18 mouse cellular contexts compared by ENCODE assay signal in genomic region chr5:112709831-112710230, GRCm38 (mm10).
"Had no signal": no experiment of that assay in that cellular context is flagged by ENCODE, and none has a peak within 500 bp of the region (broad histone marks: within the 10 kb centered on the region; RNA-seq: fewer than 3 reads in every experiment).

No protein-coding gene starts in this region.

- DNase-seq: lung, adult 18-20 months; lung, embryonic 14.5 days; lung, postnatal 10 days; lung, postnatal 4 days; right cerebral cortex, adult 18-20 months; right cerebral cortex, postnatal 25 days; right cerebral cortex, postnatal 4 days; spleen, adult 18-20 months; thymus, adult 18-20 months; thymus, postnatal 14 days; thymus, postnatal 4 days had no signal

- H3K4me3 ChIP-seq: midbrain, embryonic 10.5 days; midbrain, embryonic 13.5 days; myocyte; neural tube, embryonic 13.5 days; neural tube, embryonic 15.5 days had no signal

- ATAC-seq: midbrain, embryonic 13.5 days; midbrain, embryonic 16.5 days had no signal

- H3K4me1 ChIP-seq: midbrain, embryonic 13.5 days; neural tube, embryonic 13.5 days; neural tube, embryonic 15.5 days had no signal

- H3K9ac ChIP-seq: liver, embryonic 14.5 days; lung, embryonic 14.5 days; midbrain, embryonic 13.5 days; neural tube, embryonic 13.5 days; neural tube, embryonic 15.5 days had no signal

- H3K9me3 ChIP-seq: midbrain, embryonic 13.5 days; neural tube, embryonic 13.5 days; neural tube, embryonic 15.5 days had no signal

- H3K27me3 ChIP-seq: midbrain, embryonic 13.5 days; neural tube, embryonic 15.5 days had no signal

- H3K27ac ChIP-seq: liver, embryonic 14.5 days; midbrain, embryonic 10.5 days; midbrain, embryonic 13.5 days; neural tube, embryonic 13.5 days; neural tube, embryonic 15.5 days had no signal

- H3K4me2 ChIP-seq: lung, embryonic 14.5 days; midbrain, embryonic 13.5 days; neural tube, embryonic 13.5 days; neural tube, embryonic 15.5 days had no signal

- H3K36me3 ChIP-seq: midbrain, embryonic 10.5 days; midbrain, embryonic 13.5 days; neural tube, embryonic 13.5 days; neural tube, embryonic 15.5 days had no signal
